Mouse (Mus musculus): Measurements from ENCODE around the gene Por.

DNA sequence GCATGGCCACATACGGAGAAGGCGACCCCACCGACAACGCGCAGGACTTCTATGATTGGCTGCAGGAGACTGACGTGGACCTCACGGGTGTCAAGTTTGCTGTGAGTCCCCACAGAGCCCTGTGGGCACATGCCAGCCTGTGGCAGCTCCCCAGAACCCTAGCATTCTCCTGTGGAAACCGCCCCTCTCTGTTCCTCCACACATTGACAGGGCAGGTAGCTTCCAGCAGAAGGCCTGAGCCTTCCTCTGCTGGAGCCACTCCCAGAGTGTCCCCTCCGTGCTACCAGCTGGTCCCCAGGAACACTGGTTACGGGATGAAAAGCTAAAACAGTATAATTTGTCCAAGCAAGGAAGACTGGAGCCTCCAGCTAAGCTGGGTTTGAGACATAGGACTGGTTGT lies 60.4 kb downstream of the Por start:
- no peak for TF ChIP-seq CTCF (IDR thresholded peaks at IDR 0.05; ENCODE audit: low read depth)
- no peak for TF ChIP-seq EP300 (IDR thresholded peaks at IDR 0.05; ENCODE audit: low read depth)

All from heart, postnatal 0 days (tissue).